Mouse (Mus musculus): ENCODE data around the gene Rad51d. TPM values are rescaled to one million over a fixed set of nuclear protein-coding genes. Genes with fewer than 3 reads are reported as not detected.
"Not testable (repeated sequence)": the region's sequence is repeated elsewhere in the genome, so short reads cannot be mapped to it uniquely, and the experiment has no call there.

Rad51d gene
- polyA plus RNA-seq, 1 experiment from 2014 or later: 6.8 TPM

- no peak overlapping the region for H3K4me3 ChIP-seq (replicated peaks)
- peaks cover 86% of the 10 kb centered on the region for H3K4me1 ChIP-seq (replicated peaks)
- H3K27me3 ChIP-seq: no peaks in the 10 kb centered on the region
- no peaks in the 10 kb centered on the region for H3K9me3 ChIP-seq (replicated peaks)
- no peak overlapping the region for H3K4me2 ChIP-seq
- WGBS (ENCODE audit: insufficient replicate concordance): 32% methylated on average over 7 of the region's 7 CpGs
- 0 out of 2 replicates have a peak overlapping the region, but pooled peaks have one; percentile 13 for H3K27ac ChIP-seq
- peaks cover 30% of the 10 kb centered on the region for H3K36me3 ChIP-seq
- peak; percentile 55; the same call in 1 of the 2 replicates for ATAC-seq (ENCODE audit: low read depth)
- peak overlapping the region; percentile 18; the same call in 1 of the 2 replicates for H3K9ac ChIP-seq
- DNase-seq: no peak
Observed at GRCm38 (mm10) chr11:82837848-82838247, 52.6 kb downstream of the Rad51d start.

- Histone ChIP-seq H3K9me3 (replicated peaks) (no peaks in the 10 kb centered on the region), H3K4me2 (no peak overlapping the region), H3K4me3 (replicated peaks) (no peak overlapping the region), H3K36me3 (peaks cover 31% of the 10 kb centered on the region), H3K4me1 (replicated peaks) (peaks cover 85% of the 10 kb centered on the region), H3K27me3 (no peaks in the 10 kb centered on the region), H3K27ac (peak overlapping the region; percentile 13; the same call in 1 of the 2 replicates), H3K9ac (no peak overlapping the region)
- ATAC-seq (ENCODE audit: low read depth): no peak
- 74% methylated on average over 7 of the region's 7 CpGs for WGBS (ENCODE audit: insufficient replicate concordance)
- DNase-seq: no peak
Observed at GRCm38 (mm10) chr11:82837192-82837591, 53.2 kb downstream of the Rad51d start.

DNA sequence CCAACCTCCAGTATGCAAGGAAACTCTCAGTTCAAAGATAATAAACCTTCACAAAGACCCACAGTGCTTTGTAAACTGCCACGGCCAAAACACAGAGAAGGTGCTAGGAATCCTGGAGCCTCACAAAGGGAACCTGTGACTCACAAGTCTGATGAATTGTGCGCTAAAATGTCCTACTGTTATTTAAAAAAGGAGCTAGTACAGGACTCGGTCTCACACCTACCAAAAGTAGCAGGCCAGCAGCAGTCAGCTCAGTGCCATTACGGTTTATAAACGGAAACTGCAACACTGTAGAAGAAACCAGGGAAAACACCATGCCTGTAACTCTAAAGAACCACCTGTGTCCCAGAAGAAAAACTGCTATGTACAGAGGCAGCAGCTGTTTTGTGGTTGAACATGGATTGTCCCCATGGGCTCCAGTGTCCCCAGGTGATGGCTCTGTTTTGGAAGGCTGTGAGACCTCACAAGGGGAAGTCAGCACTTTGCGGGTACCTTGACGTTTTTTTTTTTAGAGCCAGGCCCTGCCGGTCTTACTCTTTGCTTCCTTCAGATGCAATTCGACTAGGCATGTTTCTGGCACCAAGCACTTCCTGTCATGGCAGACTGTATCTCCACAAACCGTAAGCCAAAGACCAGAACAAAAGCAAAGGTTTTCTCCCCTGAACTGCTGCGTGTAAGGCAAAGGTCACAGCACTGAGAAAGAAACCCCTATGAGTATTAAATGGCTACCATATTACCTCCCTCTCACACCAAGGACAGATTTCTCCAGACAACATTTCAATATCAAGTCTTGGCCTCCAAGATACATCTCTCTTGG lies 54.6 kb downstream of the Rad51d start:
- no peak for ATAC-seq (ENCODE audit: low read depth)

DNA sequence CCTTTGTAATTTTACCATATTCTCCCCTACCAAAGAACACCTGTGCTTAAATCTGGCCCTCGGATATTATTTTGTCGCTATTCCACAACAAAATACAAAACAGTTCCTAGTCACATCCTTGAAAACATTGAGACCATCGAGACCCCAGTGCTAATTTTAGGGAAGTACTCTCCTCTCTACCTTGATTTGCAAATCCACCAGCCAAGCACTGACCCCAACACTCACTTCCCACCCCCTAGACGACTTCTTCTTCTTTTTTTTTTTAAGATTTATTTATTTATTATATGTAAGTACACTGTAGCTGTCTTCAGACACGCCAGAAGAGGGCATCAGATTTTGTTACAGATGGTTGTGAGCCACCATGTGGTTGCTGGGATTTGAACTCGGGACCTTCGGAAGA lies 56.1 kb downstream of the Rad51d start:
- not testable (repeated sequence) for H3K9ac ChIP-seq; ATAC-seq (ENCODE audit: low read depth); H3K9me3 ChIP-seq (replicated peaks); H3K4me2 ChIP-seq; DNase-seq; H3K4me3 ChIP-seq (replicated peaks); H3K27me3 ChIP-seq
- H3K4me1 ChIP-seq (replicated peaks): peaks cover 73% of the 10 kb centered on the region
- H3K36me3 ChIP-seq: peaks cover 38% of the 10 kb centered on the region
- peak overlapping the region; percentile 45; the same call in 1 of the 2 replicates for H3K27ac ChIP-seq
- WGBS (ENCODE audit: insufficient replicate concordance): 62% methylated on average over 7 of the region's 7 CpGs

More for the DNA sequence above, 54.6 kb downstream of the Rad51d start:
- H3K27ac ChIP-seq: peak overlapping the region; percentile 27
- no peak overlapping the region for H3K4me2 ChIP-seq
- H3K9me3 ChIP-seq (replicated peaks): no peaks in the 10 kb centered on the region
- no peak overlapping the region for H3K4me3 ChIP-seq (replicated peaks)
- H3K27me3 ChIP-seq: no peaks in the 10 kb centered on the region
- DNase-seq: no peak
- 77% methylated on average over 11 of the region's 11 CpGs for WGBS (ENCODE audit: insufficient replicate concordance)
- H3K9ac ChIP-seq: no peak overlapping the region
- H3K4me1 ChIP-seq (replicated peaks): peaks cover 84% of the 10 kb centered on the region
- H3K36me3 ChIP-seq: peaks cover 36% of the 10 kb centered on the region

DNA sequence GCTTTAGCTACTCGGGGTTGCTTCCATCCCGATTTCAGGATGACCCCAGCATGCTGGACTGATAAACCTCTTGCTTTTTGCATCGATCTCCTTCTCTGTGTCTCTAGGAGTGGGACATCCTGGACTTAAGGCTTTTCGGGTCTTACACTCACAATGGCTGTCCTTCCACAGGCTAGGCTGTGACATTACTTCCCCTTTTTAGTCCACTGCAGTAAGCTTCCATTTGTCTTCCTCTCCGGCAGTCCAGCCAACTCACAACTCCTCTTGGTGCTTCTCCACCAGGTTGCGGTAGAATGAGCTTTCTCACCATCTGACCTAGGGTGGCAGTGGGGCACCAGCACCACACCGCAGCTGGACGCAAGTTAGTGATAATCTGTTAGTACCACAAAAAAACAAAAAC lies 56.5 kb downstream of the Rad51d start:
- H3K36me3 ChIP-seq: peaks cover 40% of the 10 kb centered on the region
- WGBS (ENCODE audit: insufficient replicate concordance): 50% methylated on average over 8 of the region's 8 CpGs
- peaks cover 69% of the 10 kb centered on the region for H3K4me1 ChIP-seq (replicated peaks)

GRCm38 (mm10) chr11:82832402-82832801 lies 58.0 kb downstream of the Rad51d start:
- ATAC-seq (ENCODE audit: low read depth); H3K9me3 ChIP-seq (replicated peaks); H3K4me3 ChIP-seq (replicated peaks); H3K27ac ChIP-seq; H3K27me3 ChIP-seq; H3K9ac ChIP-seq; DNase-seq; H3K4me2 ChIP-seq: not testable (repeated sequence)
- peaks cover 44% of the 10 kb centered on the region for H3K36me3 ChIP-seq
- 80% methylated on average over 10 of the region's 10 CpGs for WGBS (ENCODE audit: insufficient replicate concordance)
- peaks cover 53% of the 10 kb centered on the region for H3K4me1 ChIP-seq (replicated peaks)

More for the DNA sequence above, 56.5 kb downstream of the Rad51d start:
- no peaks in the 10 kb centered on the region for H3K9me3 ChIP-seq (replicated peaks)
- no peak for DNase-seq
- no peak for ATAC-seq (ENCODE audit: low read depth)
- H3K4me3 ChIP-seq (replicated peaks): no peak overlapping the region
- peak overlapping the region; percentile 45; the same call in 1 of the 2 replicates for H3K27ac ChIP-seq
- no peak overlapping the region for H3K4me2 ChIP-seq
- no peaks in the 10 kb centered on the region for H3K27me3 ChIP-seq
- H3K9ac ChIP-seq: no peak overlapping the region

- DNase-seq: no peak
- ATAC-seq (ENCODE audit: low read depth): no peak
- Histone ChIP-seq H3K4me1 (replicated peaks) (peaks cover 45% of the 10 kb centered on the region), H3K4me2 (no peak overlapping the region), H3K9ac (no peak overlapping the region; the same call in 1 of the 2 replicates), H3K27me3 (no peaks in the 10 kb centered on the region), H3K27ac (no peak overlapping the region), H3K9me3 (replicated peaks) (no peaks in the 10 kb centered on the region), H3K36me3 (peaks cover 36% of the 10 kb centered on the region), H3K4me3 (replicated peaks) (no peak overlapping the region)
- WGBS (ENCODE audit: insufficient replicate concordance): 39% methylated on average over 10 of the region's 10 CpGs
Observed at GRCm38 (mm10) chr11:82831008-82831893, 59.2 kb downstream of the Rad51d start.

DNA sequence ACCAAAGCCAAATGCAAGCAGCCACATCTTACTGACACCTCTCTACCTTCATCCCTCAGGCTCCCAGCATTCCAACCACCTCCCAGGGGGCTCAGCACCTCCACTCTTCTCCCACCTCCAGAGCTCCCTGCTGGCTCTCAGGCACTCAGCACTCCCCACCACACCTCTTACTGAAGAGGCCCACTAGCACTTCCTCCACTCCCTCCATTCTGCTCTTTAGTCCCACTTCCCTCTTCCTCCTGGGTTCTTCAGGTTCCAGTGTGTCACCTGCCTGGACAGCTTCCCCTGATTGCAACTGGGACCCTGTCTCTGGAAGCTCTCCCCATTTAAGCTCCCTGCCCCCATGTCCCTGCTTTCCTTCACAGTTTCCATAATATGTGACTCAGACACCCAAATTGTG lies 63.6 kb downstream of the Rad51d start:
- Histone ChIP-seq H3K4me2 (no peak overlapping the region), H3K9me3 (replicated peaks) (no peaks in the 10 kb centered on the region), H3K4me3 (replicated peaks) (no peak overlapping the region), H3K4me1 (replicated peaks) (peaks cover 47% of the 10 kb centered on the region), H3K36me3 (peaks cover 20% of the 10 kb centered on the region), H3K9ac (no peak overlapping the region), H3K27ac (no peak overlapping the region), H3K27me3 (no peaks in the 10 kb centered on the region)
- DNase-seq (no peak), ATAC-seq (ENCODE audit: low read depth) (no peak)

Other genes with a start within 250 kb of the Rad51d start
- 0.16 and 0.31 TPM in 2 replicates for gene Cct6b, start 126.3 kb downstream of the Rad51d start, polyA plus RNA-seq (2015; fragmentation: Nextera tagmentation; extraction: Ambion mirVana)
- 19.5 and 23.3 TPM in 2 replicates for gene Zfp830, start 126.3 kb downstream of the Rad51d start, polyA plus RNA-seq (2015; fragmentation: Nextera tagmentation; extraction: Ambion mirVana)
- gene Lig3, start 109.5 kb downstream of the Rad51d start, polyA plus RNA-seq (2015; fragmentation: Nextera tagmentation; extraction: Ambion mirVana): 10.2 and 12.0 TPM in 2 replicates
- gene Rffl, start 19.4 kb downstream of the Rad51d start, polyA plus RNA-seq (2015; fragmentation: Nextera tagmentation; extraction: Ambion mirVana): 20.2 and 25.3 TPM in 2 replicates
- 0.05 and 0.08 TPM in 2 replicates for gene Fndc8, start 1.5 kb upstream of the Rad51d start, polyA plus RNA-seq (2015; fragmentation: Nextera tagmentation; extraction: Ambion mirVana)
- 21.3 and 24.3 TPM in 2 replicates for gene Nle1, start 17.8 kb upstream of the Rad51d start, polyA plus RNA-seq (2015; fragmentation: Nextera tagmentation; extraction: Ambion mirVana)
- 0.75 and 1.1 TPM in 2 replicates for gene Unc45b, start 19.9 kb upstream of the Rad51d start, polyA plus RNA-seq (2015; fragmentation: Nextera tagmentation; extraction: Ambion mirVana)
- gene Slfn5, start 60.7 kb upstream of the Rad51d start, polyA plus RNA-seq (2015; fragmentation: Nextera tagmentation; extraction: Ambion mirVana): 0.68 and 1.4 TPM in 2 replicates
- gene Slfn9, start 101.2 kb upstream of the Rad51d start, polyA plus RNA-seq (2015; fragmentation: Nextera tagmentation; extraction: Ambion mirVana): 5.5 and 8.3 TPM in 2 replicates
- 0.37 and 0.66 TPM in 2 replicates for gene Slfn8, start 130.2 kb upstream of the Rad51d start, polyA plus RNA-seq (2015; fragmentation: Nextera tagmentation; extraction: Ambion mirVana)
- gene Slfn2, start 174.5 kb upstream of the Rad51d start, polyA plus RNA-seq (2015; fragmentation: Nextera tagmentation; extraction: Ambion mirVana): 4.9 and 5.0 TPM in 2 replicates
- 0.10 and 0.28 TPM in 2 replicates for gene Slfn1, start 226.2 kb upstream of the Rad51d start, polyA plus RNA-seq (2015; fragmentation: Nextera tagmentation; extraction: Ambion mirVana)